Mouse (Mus musculus) right cerebral cortex, adult 18-20 months (tissue): ENCODE results near the gene Vinac1.

Experiments
- DNase-seq: peaks from one replicate; pipeline ENCODE4 v3.0.0; 2022; ENCODE audit warnings: mixed read lengths

Gene Vinac1

DNA sequence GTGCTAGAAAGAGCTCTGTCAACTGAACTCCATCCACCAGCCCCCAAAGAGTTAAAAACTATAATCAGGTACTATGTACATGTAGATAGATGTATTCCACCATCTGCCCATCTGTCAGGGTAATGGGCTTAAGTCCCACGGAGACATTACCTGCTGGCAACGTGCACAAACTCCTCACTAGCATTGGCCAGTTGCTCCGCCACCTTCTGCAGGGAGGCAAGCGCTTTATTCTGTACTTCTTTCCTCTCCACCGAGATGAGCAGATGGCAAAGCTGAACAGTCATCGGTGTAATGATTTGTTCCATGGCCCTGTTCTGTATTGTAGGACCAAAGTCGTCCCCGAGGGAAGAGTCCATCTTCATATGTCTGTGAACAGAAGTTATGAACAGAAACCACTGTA lies at the start of gene Vinac1:
TSS of gene Vinac1 (minus strand) at position 362 of the 400 bp plus-strand sequence.
- DNase-seq = no peak

- peak; percentile 72 for DNase-seq
These were observed 46.2 kb upstream of the Vinac1 start for GRCm38 (mm10) chr2:129093926-129094724.

GRCm38 (mm10) chr2:129092810-129093209 lies 44.8 kb upstream of the Vinac1 start:
- DNase-seq = peak; percentile 57

DNA sequence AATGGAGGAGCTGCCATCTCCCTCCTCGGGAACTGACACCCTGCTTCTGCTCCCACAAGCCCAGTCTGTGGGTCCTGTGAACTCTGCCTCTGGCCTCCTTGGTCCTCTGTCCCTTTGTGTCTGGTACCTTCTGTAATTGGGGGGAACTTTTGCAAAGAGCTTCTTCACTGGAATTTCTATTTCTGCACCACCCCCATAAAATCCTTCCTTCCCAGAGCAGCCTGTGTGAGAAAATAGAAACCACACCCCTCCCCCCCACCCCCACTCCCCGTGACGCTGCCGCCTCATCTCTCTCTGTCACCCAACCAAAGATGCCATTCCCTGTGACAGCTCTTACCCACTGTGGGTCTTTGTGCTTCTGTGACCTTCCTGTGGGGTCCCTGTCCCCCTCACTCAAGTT lies 42.4 kb upstream of the Vinac1 start:
- peak; percentile 43 for DNase-seq

- no peak for DNase-seq
These were observed 39.5 kb upstream of the Vinac1 start for GRCm38 (mm10) chr2:129087520-129087919.

GRCm38 (mm10) chr2:129084959-129085358 lies 37.0 kb upstream of the Vinac1 start:
- DNase-seq = no peak

GRCm38 (mm10) chr2:129083514-129083913 lies 35.5 kb upstream of the Vinac1 start:
- DNase-seq = no peak

GRCm38 (mm10) chr2:129081097-129081496 lies 33.1 kb upstream of the Vinac1 start:
- DNase-seq = no peak

GRCm38 (mm10) chr2:129079194-129079593 lies 31.2 kb upstream of the Vinac1 start:
- no peak for DNase-seq

DNA sequence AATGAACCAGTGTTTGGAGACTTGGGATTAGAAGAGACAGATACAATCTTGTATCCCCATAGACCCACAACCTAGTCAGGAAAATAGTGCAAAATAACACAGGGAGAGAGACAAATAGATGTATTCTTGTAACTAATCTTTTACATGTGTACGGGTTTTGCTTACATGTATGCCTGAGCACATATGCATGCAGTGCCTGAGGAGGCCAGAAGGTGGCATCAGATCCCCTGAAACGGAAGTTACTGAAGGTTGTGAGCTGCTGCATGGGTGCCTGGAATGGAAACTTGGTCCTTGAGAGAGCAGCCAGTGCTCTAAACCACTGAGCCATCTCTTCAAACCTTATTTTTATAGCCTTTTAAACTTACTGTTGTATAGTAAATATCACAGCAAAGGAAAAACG lies 30.3 kb upstream of the Vinac1 start:
- no peak for DNase-seq

- no peak for DNase-seq
These were observed 22.3 kb upstream of the Vinac1 start for GRCm38 (mm10) chr2:129070296-129070695.

DNA sequence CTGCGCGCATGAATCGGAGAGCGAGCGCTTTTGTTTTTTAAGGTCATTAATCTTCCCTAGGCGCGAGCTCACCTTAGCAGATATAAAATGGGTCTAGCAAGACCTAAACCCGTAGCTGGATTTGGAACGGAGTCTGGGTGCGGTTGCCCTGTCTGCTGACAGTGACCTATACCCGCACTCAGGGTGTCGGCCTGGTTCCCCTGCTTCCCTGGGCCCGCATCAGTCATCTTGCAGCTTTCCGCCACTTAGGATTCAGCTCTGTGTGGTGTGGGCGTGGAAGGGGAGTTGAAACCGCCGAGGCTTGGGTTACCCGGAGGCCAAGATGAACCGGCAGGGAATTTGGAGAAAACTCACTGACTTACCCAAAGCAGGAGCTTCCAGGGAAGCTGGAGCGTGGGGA lies 18.4 kb upstream of the Vinac1 start:
- peak; percentile 73 for DNase-seq

- peak; percentile 79 for DNase-seq
These were observed 17.7 kb upstream of the Vinac1 start, which contains the start of gene Ttl for GRCm38 (mm10) chr2:129065437-129066282. Gene Ttl (plus strand): TSS chr2:129065942.

DNA sequence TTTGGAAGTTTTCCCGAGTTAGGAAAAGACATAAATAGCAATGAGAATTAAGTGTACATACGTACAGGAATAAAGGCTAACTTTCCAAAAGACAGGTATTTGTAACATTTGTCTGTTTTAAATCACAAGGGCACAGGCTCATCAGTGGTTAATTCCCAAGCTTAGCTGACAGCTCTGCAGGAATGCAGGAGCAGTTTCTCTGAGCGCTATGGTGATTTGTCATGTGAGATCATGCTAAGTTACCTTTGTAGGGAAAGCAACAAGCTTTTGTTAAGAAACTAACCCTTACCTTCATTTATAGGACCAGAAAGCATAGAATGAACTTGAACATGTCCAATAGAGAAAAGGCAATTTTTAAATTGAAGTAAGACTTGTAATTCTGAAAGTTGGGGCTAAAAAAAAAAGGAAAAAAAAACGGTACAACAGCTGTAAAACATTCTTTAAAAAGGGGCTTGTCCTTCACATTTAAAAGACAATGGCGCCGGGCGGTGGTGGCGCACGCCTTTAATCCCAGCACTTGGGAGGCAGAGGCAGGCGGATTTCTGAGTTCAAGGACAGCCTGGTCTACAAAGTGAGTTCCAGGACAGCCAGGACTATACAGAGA lies 13.6 kb upstream of the Vinac1 start:
- no peak for DNase-seq

GRCm38 (mm10) chr2:129057920-129058361 lies 10.0 kb upstream of the Vinac1 start:
- no peak for DNase-seq

DNA sequence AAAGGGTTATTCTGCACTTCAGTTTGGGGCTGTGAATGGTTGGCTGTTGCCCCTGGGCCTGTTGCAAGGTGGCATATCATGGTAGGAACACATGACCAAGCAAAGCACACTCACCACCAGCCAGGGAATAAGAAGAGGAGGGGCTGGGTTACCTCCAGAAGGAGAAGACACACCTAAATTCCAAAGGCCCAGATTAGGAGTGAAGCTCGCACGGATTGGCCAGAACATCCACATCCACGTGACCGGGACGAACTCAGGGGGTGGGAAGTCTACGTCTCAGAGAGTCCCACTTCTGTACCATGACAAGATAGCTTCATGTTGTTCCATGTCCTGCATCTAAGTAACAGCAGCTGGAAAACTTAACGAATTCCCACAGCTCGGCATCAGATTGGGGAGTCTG lies 9.3 kb upstream of the Vinac1 start:
- no peak for DNase-seq

DNA sequence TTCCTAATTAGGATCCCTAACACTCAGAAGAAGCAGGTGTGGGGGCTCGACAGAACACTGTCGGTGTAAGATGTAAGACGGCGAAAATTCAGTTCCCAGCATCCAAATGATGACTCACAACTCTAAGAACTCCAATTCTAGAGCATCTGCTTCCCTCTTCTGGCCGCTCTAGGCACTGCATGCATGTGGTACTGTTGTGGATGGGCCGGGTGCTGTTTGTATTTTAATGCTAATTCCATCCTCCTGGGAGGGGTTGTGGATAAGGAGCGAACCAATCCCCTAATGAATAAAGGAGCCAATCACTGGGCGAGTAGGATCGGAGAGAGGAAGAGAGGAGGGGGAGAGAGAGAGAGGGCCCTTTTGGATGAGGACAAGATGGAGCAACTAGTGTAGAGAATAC lies 8.6 kb upstream of the Vinac1 start:
- DNase-seq = no peak

GRCm38 (mm10) chr2:129055741-129056140 lies 7.8 kb upstream of the Vinac1 start:
- DNase-seq = no peak

DNA sequence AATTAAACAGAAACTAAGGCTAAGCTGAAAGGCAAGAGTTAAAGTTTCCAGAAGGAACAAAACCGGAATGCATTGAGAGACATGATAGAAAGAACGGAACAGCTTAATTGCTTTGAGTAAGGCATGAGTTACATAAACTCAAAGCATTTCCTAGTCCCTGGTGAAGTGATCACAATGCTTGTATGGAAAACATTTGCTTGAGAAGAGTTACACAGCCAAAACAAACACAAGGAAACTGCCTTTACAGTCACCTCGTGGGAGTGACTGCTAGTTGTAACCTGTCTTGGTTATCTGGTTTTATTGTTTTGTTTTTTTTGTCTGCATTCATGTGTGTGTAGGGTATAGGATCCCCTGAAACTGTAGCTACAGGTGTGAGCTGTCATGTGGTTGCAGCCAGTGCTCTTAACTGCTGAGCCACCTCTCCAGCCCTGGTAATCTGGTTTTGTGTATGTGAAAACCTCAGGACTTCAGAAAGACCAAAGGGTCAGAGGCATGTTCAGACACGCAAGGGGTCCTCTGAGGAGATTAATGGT lies 4.5 kb upstream of the Vinac1 start:
- DNase-seq = no peak

- no peak for DNase-seq
These were observed 1.2 kb downstream of the Vinac1 start for GRCm38 (mm10) chr2:129046846-129047196.

DNA sequence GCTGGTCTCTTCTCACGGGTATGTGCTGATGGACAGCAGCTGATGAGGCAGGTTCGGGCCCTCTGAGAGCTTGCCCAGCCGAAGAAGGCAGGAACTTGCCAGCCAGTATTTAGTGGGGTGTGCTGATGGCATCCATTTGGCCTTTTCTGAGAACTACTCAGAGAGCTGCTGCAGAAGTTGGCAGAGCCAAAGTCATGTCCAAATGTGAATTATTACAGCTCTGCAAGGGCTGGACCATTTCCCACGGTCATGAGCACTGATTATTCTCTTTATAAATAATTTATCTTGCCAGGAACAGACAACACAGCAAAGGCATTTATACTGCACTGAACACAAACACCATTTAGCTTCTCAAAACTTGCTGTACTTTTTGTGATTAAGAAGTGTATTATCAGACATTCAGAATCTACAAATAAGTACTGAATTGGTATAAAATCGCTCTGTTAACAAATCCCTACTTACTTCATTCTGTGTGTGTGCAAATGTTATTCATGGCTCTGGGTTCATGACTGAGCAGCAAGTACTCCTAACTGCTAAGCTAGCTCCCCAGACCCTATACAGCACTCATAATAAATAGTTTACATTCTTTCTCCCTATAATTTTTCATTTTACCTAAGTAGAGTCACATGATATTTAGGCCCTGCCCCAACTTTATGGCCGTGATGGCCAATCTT lies 1.7 kb downstream of the Vinac1 start:
- no peak for DNase-seq

DNA sequence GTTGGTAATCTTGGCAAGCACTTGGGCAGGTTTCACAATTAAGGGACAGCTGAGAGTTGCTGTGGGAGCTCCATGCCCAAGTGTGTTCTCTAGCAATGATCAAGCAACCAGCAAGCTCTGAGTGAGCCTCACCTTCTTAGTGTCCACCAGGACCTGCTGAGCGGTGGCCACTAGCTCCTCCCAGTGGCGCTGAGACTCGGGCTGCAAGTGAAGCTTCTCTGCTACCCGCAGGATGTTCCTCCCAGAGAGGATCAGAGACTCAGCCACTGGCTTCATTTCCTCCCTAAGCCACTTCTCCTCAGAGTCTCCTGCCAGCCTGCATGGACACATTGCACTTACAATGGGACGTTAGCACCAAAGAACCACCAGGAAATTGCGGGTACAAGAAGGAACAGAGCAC lies 7.4 kb downstream of the Vinac1 start:
- DNase-seq = no peak
